Mouse (Mus musculus): ENCODE results near the gene Abcf1. TPM values are rescaled to one million over a fixed set of nuclear protein-coding genes. Genes with fewer than 3 reads are reported as not detected.

Gene Abcf1
- total and polyA plus RNA-seq, 3 experiments: 142 to 312 TPM; not detected in 1

DNA sequence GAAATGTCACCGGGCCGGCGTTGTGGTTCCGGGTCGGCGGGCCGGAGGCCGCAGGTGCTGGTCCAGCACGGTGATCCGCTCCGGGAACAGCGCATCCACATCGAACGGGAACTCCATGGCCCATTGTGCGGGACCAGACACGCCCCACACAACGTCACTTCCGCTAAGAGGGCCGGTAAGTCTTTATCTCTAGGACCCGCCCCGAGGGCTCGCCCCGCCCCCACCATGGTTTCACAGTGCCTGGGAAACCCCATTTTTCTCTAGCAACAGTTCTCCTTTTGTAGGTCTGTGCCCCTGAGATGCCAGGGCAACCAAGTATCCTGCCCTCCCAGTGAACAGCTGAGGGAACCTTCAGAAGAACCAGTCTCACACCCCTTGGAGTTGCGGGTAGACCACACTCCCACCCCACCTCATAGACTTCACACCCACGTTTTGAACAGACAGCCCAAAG, 59.6 kb downstream of the Abcf1 start, which contains the start of gene Atat1:
Atat1 (minus strand) TSS at position 157 of the 451 bp plus-strand sequence.
- H3K9ac ChIP-seq (ENCODE audit: control insufficient read depth, low read depth, low read length, poor library complexity, severe bottlenecking): peak within 1 kb of the TSS; percentile 75
- H3K9me3 ChIP-seq (replicated peaks; ENCODE audit: insufficient read depth, low read length): no peaks in the 10 kb centered on the region
- no peaks in the 10 kb centered on the region for H3K27me3 ChIP-seq (ENCODE audit: control insufficient read depth in 1 of 2, insufficient read depth in 2 of 2, low read length in 2 of 2)
- peak within 1 kb of the TSS; percentile 71 to 95 for H3K4me3 ChIP-seq (ENCODE audit: control insufficient read depth in 1 of 2, insufficient read depth in 1 of 2, low read depth in 2 of 2, low read length in 2 of 2)
- DNase-seq (ENCODE audit: low read depth, low spot score): peak; percentile 96
- H3K4me1 ChIP-seq (ENCODE audit: control insufficient read depth in 1 of 2, insufficient read depth in 2 of 2, low read length in 2 of 2): peaks cover 0 to 20% of the 10 kb centered on the region in 2 experiments; a peak in 2 of 4 replicates
- peaks cover 1 to 17% of the 10 kb centered on the region in 2 experiments for H3K36me3 ChIP-seq (ENCODE audit: control insufficient read depth in 1 of 2, insufficient read depth in 2 of 2, low read length in 2 of 2)
- TF ChIP-seq E2F4 (IDR thresholded peaks at IDR 0.05; ENCODE audit: borderline replicate concordance, low read depth, low read length): no peak
- peak; percentile 61; the same call in 1 of the 2 replicates for TF ChIP-seq ELF1 (IDR thresholded peaks at IDR 0.05; ENCODE audit: low read depth, low read length)
- peak; percentile 87 for TF ChIP-seq SIN3A (IDR thresholded peaks at IDR 0.05; ENCODE audit: low read length)
- no peak for TF ChIP-seq TBP (IDR thresholded peaks at IDR 0.05; ENCODE audit: low read depth, low read length)
- peak; percentile 63 to 83; a peak in 3 of 4 replicates for TF ChIP-seq POLR2A (IDR thresholded peaks at IDR 0.05; ENCODE audit: control insufficient read depth in 1 of 2, insufficient read depth in 1 of 2, low read depth in 1 of 2, low read length in 2 of 2, poor library complexity in 1 of 2)
- no peak; the same call in 1 of the 2 replicates for TF ChIP-seq ZC3H11A (IDR thresholded peaks at IDR 0.05; ENCODE audit: low read depth, low read length)
- no peak for TF ChIP-seq CHD1 (IDR thresholded peaks at IDR 0.05; ENCODE audit: low read depth, low read length)
- peak; percentile 78 for TF ChIP-seq HCFC1 (IDR thresholded peaks at IDR 0.05; ENCODE audit: low read depth, low read length)
- TF ChIP-seq ZMIZ1 (IDR thresholded peaks at IDR 0.05; ENCODE audit: low read depth, low read length): peak; percentile 77; the same call in 1 of the 2 replicates
- TF ChIP-seq NELFE (IDR thresholded peaks at IDR 0.05; ENCODE audit: low read depth, low read length): peak; percentile 64
- TF ChIP-seq MEF2A (IDR thresholded peaks at IDR 0.05; ENCODE audit: extremely low read depth, insufficient replicate concordance, low read depth, low read length, poor library complexity, severe bottlenecking): no peak
- peak; percentile 39 for TF ChIP-seq SMC3 (IDR thresholded peaks at IDR 0.05; ENCODE audit: low read depth, low read length)
- peak; percentile 56 for TF ChIP-seq TCF12 (IDR thresholded peaks at IDR 0.05; ENCODE audit: low read depth, low read length)
- peak; percentile 59 for TF ChIP-seq CHD2 (IDR thresholded peaks at IDR 0.05; ENCODE audit: low read length)
- TF ChIP-seq JUND (IDR thresholded peaks at IDR 0.05; ENCODE audit: low read depth, low read length): no peak
- TF ChIP-seq POLR2AphosphoS2 (IDR thresholded peaks at IDR 0.05; ENCODE audit: low read length): peak; percentile 100
- TF ChIP-seq ZKSCAN1 (IDR thresholded peaks at IDR 0.05; ENCODE audit: low read depth, low read length): peak; percentile 40; the same call in 1 of the 2 replicates
- peak; percentile 68 for TF ChIP-seq MXI1 (IDR thresholded peaks at IDR 0.05; ENCODE audit: low read depth, low read length)
- peak; percentile 58; the same call in 1 of the 2 replicates for TF ChIP-seq ETS1 (IDR thresholded peaks at IDR 0.05; ENCODE audit: low read depth, low read length)
- peak; percentile 76; the same call in 1 of the 2 replicates for TF ChIP-seq MAZ (IDR thresholded peaks at IDR 0.05; ENCODE audit: low read depth, low read length)
- peak; percentile 61 for TF ChIP-seq GATA1 (IDR thresholded peaks at IDR 0.05; ENCODE audit: low read depth, low read length)
- TF ChIP-seq MYB (IDR thresholded peaks at IDR 0.05; ENCODE audit: low read depth, low read length): peak; percentile 43; the same call in 1 of the 2 replicates
- 0 out of 2 replicates have a peak, but pooled peaks have one; percentile 16 for TF ChIP-seq NRF1 (IDR thresholded peaks at IDR 0.05; ENCODE audit: insufficient read depth, low read depth, low read length, poor library complexity, severe bottlenecking)
- TF ChIP-seq RCOR1 (IDR thresholded peaks at IDR 0.05; ENCODE audit: low read depth, low read length): no peak
- TF ChIP-seq BHLHE40 (IDR thresholded peaks at IDR 0.05; ENCODE audit: borderline replicate concordance, low read depth, low read length): 0 out of 2 replicates have a peak, but pooled peaks have one; percentile 52
- TF ChIP-seq KAT2A (conservative IDR thresholded peaks at IDR 0.05; ENCODE audit: low read depth, low read length): no peak; the same call in 1 of the 2 replicates
- TF ChIP-seq EP300 (IDR thresholded peaks at IDR 0.05; ENCODE audit: low read depth in 1 of 2, low read length in 2 of 2): peak in 1 of 2 experiments; percentile 52; a peak in 2 of 4 replicates
- H3K79me2 ChIP-seq (ENCODE audit: control insufficient read depth, insufficient read depth, low read length, poor library complexity): peaks cover 23% of the 10 kb centered on the region
- H3K27ac ChIP-seq (ENCODE audit: control insufficient read depth, low read depth, low read length): peak within 1 kb of the TSS; percentile 79

Measured in MEL (cell line).